ENCODE assay signal across 23 mouse cellular contexts in genomic region chr4:45464123-45464522, GRCm38 (mm10).
"Had no signal": no experiment of that assay in that cellular context is flagged by ENCODE, and none has a peak within 500 bp of the region (broad histone marks: within the 10 kb centered on the region; RNA-seq: fewer than 3 reads in every experiment).

No protein-coding gene starts in this region.

- H3K4me2 ChIP-seq: heart, embryonic 15.5 days; hindbrain, embryonic 13.5 days; hindbrain, embryonic 15.5 days; kidney, embryonic 15.5 days; limb, embryonic 13.5 days; limb, embryonic 15.5 days; liver, embryonic 12.5 days had no signal

- DNase-seq: gastrocnemius, postnatal 14 days; gastrocnemius, postnatal 36 days; heart, adult 18-20 months; heart, postnatal 14 days; heart, postnatal 36 days; kidney, adult 11 months; kidney, adult 2 months; kidney, adult 9 months; kidney, postnatal 14 days; layer of hippocampus, adult 9-11 months; layer of hippocampus, postnatal 36 days had no signal

- H3K4me3 ChIP-seq: heart, embryonic 15.5 days; hindbrain, embryonic 13.5 days; hindbrain, embryonic 15.5 days; kidney, embryonic 15.5 days; limb, embryonic 13.5 days; limb, embryonic 15.5 days; liver, embryonic 12.5 days had no signal

- H3K27ac ChIP-seq: heart, embryonic 15.5 days; hindbrain, embryonic 13.5 days; hindbrain, embryonic 15.5 days; hindbrain, postnatal 0 days; kidney, embryonic 15.5 days; kidney, postnatal 0 days; limb, embryonic 13.5 days; limb, embryonic 15.5 days had no signal

- H3K9ac ChIP-seq: heart, embryonic 15.5 days; hindbrain, embryonic 13.5 days; hindbrain, embryonic 15.5 days; kidney, embryonic 15.5 days; limb, embryonic 13.5 days; limb, embryonic 15.5 days; liver, embryonic 12.5 days; liver, embryonic 14.5 days had no signal

- H3K27me3 ChIP-seq: heart, embryonic 15.5 days; hindbrain, embryonic 13.5 days; hindbrain, embryonic 15.5 days; kidney, embryonic 15.5 days; limb, embryonic 15.5 days; liver, embryonic 12.5 days had no signal

- H3K36me3 ChIP-seq: heart, embryonic 15.5 days; hindbrain, embryonic 13.5 days; hindbrain, embryonic 15.5 days; kidney, embryonic 15.5 days; limb, embryonic 13.5 days; limb, embryonic 15.5 days had no signal

- ATAC-seq: forebrain, embryonic 16.5 days; hindbrain, postnatal 0 days; intestine, embryonic 16.5 days; liver, embryonic 12.5 days had no signal

- H3K9me3 ChIP-seq: heart, embryonic 15.5 days; hindbrain, embryonic 13.5 days; hindbrain, embryonic 15.5 days; kidney, embryonic 15.5 days; limb, embryonic 13.5 days; limb, embryonic 15.5 days; liver, embryonic 12.5 days had no signal
